Mouse (Mus musculus): ENCODE results near the gene Amn. TPM values are rescaled to one million over a fixed set of nuclear protein-coding genes. Genes with fewer than 3 reads are reported as not detected.

The Amn gene
- polyA plus RNA-seq, 1 experiment from 2014 or later = 0.50 TPM

GRCm38 (mm10) chr12:111301322-111302017, 30.6 kb downstream of the Amn start:
- Histone ChIP-seq H3K27me3 (replicated peaks; ENCODE audit: control insufficient read depth, insufficient read depth, low read length) (no peaks in the 10 kb centered on the region), H3K4me1 (ENCODE audit: control insufficient read depth, insufficient read depth, low read length) (no peaks in the 10 kb centered on the region), H3K9me3 (ENCODE audit: control insufficient read depth, low read length) (no peaks in the 10 kb centered on the region), H3K4me2 (ENCODE audit: low read depth, low read length) (no peak overlapping the region), H3K27ac (replicated peaks; ENCODE audit: low read depth, low read length) (no peak overlapping the region), H3K9ac (ENCODE audit: low read depth, low read length) (no peak overlapping the region), H3K4me3 (ENCODE audit: low read depth, low read length) (no peak overlapping the region), H3K36me3 (ENCODE audit: control insufficient read depth, insufficient read depth, low read length) (peaks cover 95% of the 10 kb centered on the region)
- no peak for DNase-seq (ENCODE audit: low spot score)
- WGBS = 96% methylated on average over 27 of the region's 27 CpGs
- ATAC-seq (ENCODE audit: low read depth) = no peak

- Histone ChIP-seq H3K27ac (replicated peaks; ENCODE audit: low read depth, low read length) (no peak overlapping the region), H3K4me2 (ENCODE audit: low read depth, low read length) (no peak overlapping the region), H3K4me1 (ENCODE audit: control insufficient read depth, insufficient read depth, low read length) (no peaks in the 10 kb centered on the region), H3K9me3 (ENCODE audit: control insufficient read depth, low read length) (no peaks in the 10 kb centered on the region), H3K27me3 (replicated peaks; ENCODE audit: control insufficient read depth, insufficient read depth, low read length) (no peaks in the 10 kb centered on the region), H3K4me3 (ENCODE audit: low read depth, low read length) (no peak overlapping the region), H3K36me3 (ENCODE audit: control insufficient read depth, insufficient read depth, low read length) (peaks cover 95% of the 10 kb centered on the region), H3K9ac (ENCODE audit: low read depth, low read length) (no peak overlapping the region)
- ATAC-seq (ENCODE audit: low read depth) (no peak), DNase-seq (ENCODE audit: low spot score) (no peak)
- WGBS = 95% methylated on average over 14 of the region's 14 CpGs
These were observed 31.1 kb downstream of the Amn start for GRCm38 (mm10) chr12:111302018-111302345.

GRCm38 (mm10) chr12:111303702-111304337, 32.9 kb downstream of the Amn start:
- no peak for DNase-seq (ENCODE audit: low spot score)
- H3K36me3 ChIP-seq (ENCODE audit: control insufficient read depth, insufficient read depth, low read length) = peaks cover 93% of the 10 kb centered on the region
- no peaks in the 10 kb centered on the region for H3K4me1 ChIP-seq (ENCODE audit: control insufficient read depth, insufficient read depth, low read length)
- H3K27ac ChIP-seq (replicated peaks; ENCODE audit: low read depth, low read length) = no peak overlapping the region
- no peak overlapping the region for H3K9ac ChIP-seq (ENCODE audit: low read depth, low read length)
- no peak overlapping the region for H3K4me3 ChIP-seq (ENCODE audit: low read depth, low read length)
- no peak for ATAC-seq (ENCODE audit: low read depth)
- 88% methylated on average over 8 of the region's 8 CpGs for WGBS
- H3K4me2 ChIP-seq (ENCODE audit: low read depth, low read length) = no peak overlapping the region
- no peaks in the 10 kb centered on the region for H3K9me3 ChIP-seq (ENCODE audit: control insufficient read depth, low read length)
- no peaks in the 10 kb centered on the region for H3K27me3 ChIP-seq (replicated peaks; ENCODE audit: control insufficient read depth, insufficient read depth, low read length)

- ATAC-seq (ENCODE audit: low read depth) (no peak), DNase-seq (ENCODE audit: low spot score) (no peak)
- Histone ChIP-seq H3K9ac (ENCODE audit: low read depth, low read length) (no peak overlapping the region), H3K36me3 (ENCODE audit: control insufficient read depth, insufficient read depth, low read length) (peaks cover 98% of the 10 kb centered on the region), H3K4me1 (ENCODE audit: control insufficient read depth, insufficient read depth, low read length) (no peaks in the 10 kb centered on the region), H3K9me3 (ENCODE audit: control insufficient read depth, low read length) (no peaks in the 10 kb centered on the region), H3K4me2 (ENCODE audit: low read depth, low read length) (no peak overlapping the region), H3K4me3 (ENCODE audit: low read depth, low read length) (no peak overlapping the region), H3K27ac (replicated peaks; ENCODE audit: low read depth, low read length) (no peak overlapping the region), H3K27me3 (replicated peaks; ENCODE audit: control insufficient read depth, insufficient read depth, low read length) (no peaks in the 10 kb centered on the region)
- WGBS = 86% methylated on average over 8 of the region's 8 CpGs
These were observed 35.9 kb downstream of the Amn start for GRCm38 (mm10) chr12:111306821-111307220.

GRCm38 (mm10) chr12:111309256-111309655, 38.4 kb downstream of the Amn start:
- DNase-seq (ENCODE audit: low spot score) (no peak), ATAC-seq (ENCODE audit: low read depth) (no peak)
- peaks cover 98% of the 10 kb centered on the region for H3K36me3 ChIP-seq (ENCODE audit: control insufficient read depth, insufficient read depth, low read length)
- no peak overlapping the region for H3K4me2 ChIP-seq (ENCODE audit: low read depth, low read length)
- H3K4me1 ChIP-seq (ENCODE audit: control insufficient read depth, insufficient read depth, low read length) = no peaks in the 10 kb centered on the region
- H3K27me3 ChIP-seq (replicated peaks; ENCODE audit: control insufficient read depth, insufficient read depth, low read length) = no peaks in the 10 kb centered on the region
- H3K9ac ChIP-seq (ENCODE audit: low read depth, low read length) = no peak overlapping the region
- H3K4me3 ChIP-seq (ENCODE audit: low read depth, low read length) = no peak overlapping the region
- no peak overlapping the region for H3K27ac ChIP-seq (replicated peaks; ENCODE audit: low read depth, low read length)
- 90% methylated on average over 12 of the region's 12 CpGs for WGBS
- H3K9me3 ChIP-seq (ENCODE audit: control insufficient read depth, low read length) = no peaks in the 10 kb centered on the region

GRCm38 (mm10) chr12:111309931-111310330, 39.0 kb downstream of the Amn start:
- no peaks in the 10 kb centered on the region for H3K9me3 ChIP-seq (ENCODE audit: control insufficient read depth, low read length)
- H3K4me2 ChIP-seq (ENCODE audit: low read depth, low read length) = no peak overlapping the region
- no peaks in the 10 kb centered on the region for H3K27me3 ChIP-seq (replicated peaks; ENCODE audit: control insufficient read depth, insufficient read depth, low read length)
- DNase-seq (ENCODE audit: low spot score) (no peak), ATAC-seq (ENCODE audit: low read depth) (no peak)
- H3K27ac ChIP-seq (replicated peaks; ENCODE audit: low read depth, low read length) = no peak overlapping the region
- H3K4me3 ChIP-seq (ENCODE audit: low read depth, low read length) = no peak overlapping the region
- H3K36me3 ChIP-seq (ENCODE audit: control insufficient read depth, insufficient read depth, low read length) = peaks cover 98% of the 10 kb centered on the region
- WGBS = 83% methylated on average over 14 of the region's 14 CpGs
- H3K4me1 ChIP-seq (ENCODE audit: control insufficient read depth, insufficient read depth, low read length) = no peaks in the 10 kb centered on the region
- no peak overlapping the region for H3K9ac ChIP-seq (ENCODE audit: low read depth, low read length)

- Histone ChIP-seq H3K4me3 (ENCODE audit: low read depth, low read length) (no peak overlapping the region), H3K27me3 (replicated peaks; ENCODE audit: control insufficient read depth, insufficient read depth, low read length) (no peaks in the 10 kb centered on the region), H3K4me1 (ENCODE audit: control insufficient read depth, insufficient read depth, low read length) (no peaks in the 10 kb centered on the region), H3K36me3 (ENCODE audit: control insufficient read depth, insufficient read depth, low read length) (peaks cover 98% of the 10 kb centered on the region), H3K4me2 (ENCODE audit: low read depth, low read length) (no peak overlapping the region), H3K9me3 (ENCODE audit: control insufficient read depth, low read length) (no peaks in the 10 kb centered on the region), H3K9ac (ENCODE audit: low read depth, low read length) (no peak overlapping the region), H3K27ac (replicated peaks; ENCODE audit: low read depth, low read length) (no peak overlapping the region)
- DNase-seq (ENCODE audit: low spot score) (no peak), ATAC-seq (ENCODE audit: low read depth) (no peak)
- WGBS = 92% methylated on average over 10 of the region's 10 CpGs
These were observed 40.9 kb downstream of the Amn start for GRCm38 (mm10) chr12:111311775-111312174.

GRCm38 (mm10) chr12:111314273-111314672, 43.4 kb downstream of the Amn start:
- peaks cover 100% of the 10 kb centered on the region for H3K36me3 ChIP-seq (ENCODE audit: control insufficient read depth, insufficient read depth, low read length)
- 84% methylated on average over 7 of the region's 7 CpGs for WGBS

GRCm38 (mm10) chr12:111317694-111318093, 46.8 kb downstream of the Amn start:
- WGBS = 95% methylated on average over 9 of the region's 9 CpGs

More at GRCm38 (mm10) chr12:111314273-111314672, 43.4 kb downstream of the Amn start:
- Histone ChIP-seq H3K4me3 (ENCODE audit: low read depth, low read length) (no peak overlapping the region), H3K4me2 (ENCODE audit: low read depth, low read length) (no peak overlapping the region), H3K27ac (replicated peaks; ENCODE audit: low read depth, low read length) (no peak overlapping the region), H3K9ac (ENCODE audit: low read depth, low read length) (no peak overlapping the region), H3K9me3 (ENCODE audit: control insufficient read depth, low read length) (no peaks in the 10 kb centered on the region), H3K27me3 (replicated peaks; ENCODE audit: control insufficient read depth, insufficient read depth, low read length) (no peaks in the 10 kb centered on the region), H3K4me1 (ENCODE audit: control insufficient read depth, insufficient read depth, low read length) (no peaks in the 10 kb centered on the region)
- ATAC-seq (ENCODE audit: low read depth) (no peak), DNase-seq (ENCODE audit: low spot score) (no peak)

More at GRCm38 (mm10) chr12:111317694-111318093, 46.8 kb downstream of the Amn start:
- DNase-seq (ENCODE audit: low spot score) (no peak), ATAC-seq (ENCODE audit: low read depth) (no peak)
- Histone ChIP-seq H3K4me3 (ENCODE audit: low read depth, low read length) (no peak overlapping the region), H3K36me3 (ENCODE audit: control insufficient read depth, insufficient read depth, low read length) (peaks cover 100% of the 10 kb centered on the region), H3K4me2 (ENCODE audit: low read depth, low read length) (no peak overlapping the region), H3K9ac (ENCODE audit: low read depth, low read length) (no peak overlapping the region), H3K9me3 (ENCODE audit: control insufficient read depth, low read length) (no peaks in the 10 kb centered on the region), H3K27me3 (replicated peaks; ENCODE audit: control insufficient read depth, insufficient read depth, low read length) (no peaks in the 10 kb centered on the region), H3K27ac (replicated peaks; ENCODE audit: low read depth, low read length) (no peak overlapping the region), H3K4me1 (ENCODE audit: control insufficient read depth, insufficient read depth, low read length) (no peaks in the 10 kb centered on the region)

All from embryonic facial prominence, embryonic 14.5 days (tissue).